Mouse (Mus musculus) layer of hippocampus, adult 18-20 months (tissue): ENCODE data around the gene Igf1r. TPM values are rescaled to one million over a fixed set of nuclear protein-coding genes. Genes with fewer than 3 reads are reported as not detected.

Experiments used
- DNase-seq, 2 experiments: peaks; one replicate each; pipeline ENCODE4 v3.0.0; 2022; ENCODE audit warnings: low spot score in 2 of 2
- total RNA-seq, 2 experiments: library from RNA; stranded (reverse); gene quantifications; 2 replicates each; pipeline ENCODE4 v1.2.3; 2021

The Igf1r gene
- total RNA-seq, 2 experiments from 2014 or later = 41.5 to 43.0 TPM

DNA sequence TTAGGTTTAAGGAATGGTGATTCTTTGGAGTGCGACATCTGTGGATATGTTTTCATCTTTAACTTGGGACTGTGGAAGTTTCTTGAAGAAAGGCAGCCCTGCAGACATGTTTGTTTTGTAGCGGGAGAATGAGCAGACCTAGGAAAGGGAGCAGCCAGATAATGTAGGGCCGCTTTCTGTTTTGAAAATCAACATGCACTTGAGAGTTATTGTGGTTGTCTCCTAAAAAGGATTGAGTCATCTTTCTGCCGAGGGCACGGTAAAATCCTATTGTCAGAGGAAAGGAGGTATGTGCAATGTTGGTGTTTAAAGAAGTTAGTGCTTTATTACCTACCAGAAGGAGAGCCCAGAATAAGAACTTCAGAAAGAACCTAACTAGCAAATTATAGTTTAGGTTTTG lies 2.6 kb downstream of the Igf1r start:
- no peak for DNase-seq

DNA sequence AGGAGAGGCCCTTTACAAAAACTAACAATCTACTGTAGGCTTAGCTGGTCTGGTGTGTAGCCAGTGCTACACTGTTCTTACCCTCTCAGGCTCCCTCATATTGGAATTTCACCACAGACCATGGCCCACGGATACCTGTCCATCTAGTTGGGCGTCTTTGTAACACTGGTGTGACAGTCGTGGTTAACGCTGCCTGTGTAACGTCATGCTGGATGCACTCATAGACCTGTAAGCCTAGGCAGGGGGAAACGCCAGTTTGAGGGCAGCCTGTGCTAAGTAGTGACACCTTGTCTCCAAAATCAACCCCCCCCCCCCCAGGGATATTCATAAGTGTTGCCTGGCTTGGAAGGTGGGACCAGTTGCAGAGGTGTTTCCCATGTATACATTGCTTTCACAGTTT lies 4.7 kb downstream of the Igf1r start:
- no peak for DNase-seq

DNA sequence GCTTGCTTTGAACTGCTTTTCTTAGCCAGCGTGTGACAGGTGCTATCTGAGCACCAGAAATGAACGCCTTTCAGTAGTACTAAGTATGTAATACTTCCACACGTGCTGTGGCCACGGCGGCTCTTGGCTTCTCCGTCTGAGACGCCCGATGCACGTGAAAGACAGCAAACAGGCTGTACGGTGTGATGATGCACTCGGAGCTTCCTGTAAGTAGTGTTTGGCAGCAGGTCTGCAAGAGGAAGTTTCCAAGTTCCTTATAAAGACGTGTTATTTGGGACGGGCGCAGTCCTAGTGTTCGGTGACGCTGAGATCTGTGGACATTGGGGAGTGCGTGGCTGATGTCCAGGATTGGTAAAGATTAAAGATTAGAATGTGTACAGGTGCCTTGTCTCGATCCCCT lies 5.4 kb downstream of the Igf1r start:
- no peak for DNase-seq

DNA sequence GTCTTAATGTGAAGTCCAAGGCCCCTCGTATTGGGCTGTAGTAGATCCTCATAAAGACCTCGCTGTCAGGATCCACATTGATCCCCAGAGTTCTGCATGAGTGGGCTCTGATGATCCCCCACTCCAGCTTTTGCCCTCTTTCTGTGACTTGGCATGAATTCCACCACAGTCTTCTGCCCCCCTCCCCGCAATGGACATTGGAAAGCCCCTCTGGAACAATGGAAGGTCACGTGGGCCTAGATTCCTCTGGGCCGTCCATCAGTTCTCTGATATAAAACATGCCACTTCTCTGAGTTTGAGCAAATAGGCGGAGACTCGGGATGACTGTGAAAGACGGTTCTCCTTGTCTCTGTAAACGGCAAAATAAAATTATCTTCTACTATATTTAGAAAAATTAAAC lies 8.1 kb downstream of the Igf1r start:
- no peak for DNase-seq

DNA sequence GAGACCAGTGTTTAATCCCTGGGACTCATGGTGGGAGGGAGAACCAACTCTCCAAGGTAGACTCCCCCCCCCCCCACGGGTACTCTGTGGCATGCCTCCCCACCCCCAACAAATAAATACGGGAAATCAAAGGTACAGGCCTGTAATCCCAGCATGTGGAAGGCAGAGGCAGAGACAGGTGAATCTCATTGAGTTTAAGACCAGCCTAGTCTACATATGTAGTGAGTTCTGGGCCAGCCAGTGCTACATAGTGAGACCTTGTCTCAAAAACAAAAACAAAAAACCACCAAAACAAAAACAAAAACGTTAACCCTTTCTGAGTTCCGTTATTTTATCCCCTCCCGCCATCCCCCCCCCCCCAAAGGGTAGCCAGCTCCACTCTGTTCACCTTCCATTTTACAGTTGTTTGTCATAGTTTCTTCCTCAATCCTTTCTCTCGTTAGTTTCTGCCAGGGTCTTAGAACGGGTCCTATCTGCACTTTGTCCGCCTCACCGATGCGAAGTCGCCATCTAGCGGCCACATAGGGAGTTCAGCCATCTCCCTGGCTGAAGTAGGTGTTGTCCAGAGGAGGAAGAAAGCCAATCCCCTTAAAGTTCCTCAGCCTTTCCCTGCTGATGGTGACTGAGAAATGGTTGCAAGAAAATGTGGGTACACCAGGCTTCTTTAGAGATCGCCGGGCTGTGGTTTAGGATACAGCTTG lies 9.1 kb downstream of the Igf1r start:
- DNase-seq = peak; percentile 50 to 81

DNA sequence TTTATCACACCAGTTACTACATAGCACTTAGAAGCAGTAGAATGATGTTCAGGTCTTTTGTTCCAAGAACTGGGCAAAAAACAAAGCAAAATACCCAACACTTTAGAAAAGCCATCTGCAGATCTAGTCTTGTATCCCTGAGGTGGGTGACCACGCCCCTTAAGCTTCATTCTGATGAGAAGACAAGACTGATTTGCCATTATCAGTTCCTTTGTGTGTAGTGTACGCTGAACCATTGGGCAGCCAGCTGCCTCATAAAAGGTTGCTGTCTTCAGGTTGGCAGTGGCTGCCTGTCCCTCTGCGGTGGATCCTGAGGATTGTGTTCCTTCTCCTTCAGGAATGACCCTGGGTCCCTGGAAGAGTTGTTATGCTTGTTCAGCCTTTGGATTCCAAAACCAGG lies 11.1 kb downstream of the Igf1r start:
- DNase-seq = no peak

DNA sequence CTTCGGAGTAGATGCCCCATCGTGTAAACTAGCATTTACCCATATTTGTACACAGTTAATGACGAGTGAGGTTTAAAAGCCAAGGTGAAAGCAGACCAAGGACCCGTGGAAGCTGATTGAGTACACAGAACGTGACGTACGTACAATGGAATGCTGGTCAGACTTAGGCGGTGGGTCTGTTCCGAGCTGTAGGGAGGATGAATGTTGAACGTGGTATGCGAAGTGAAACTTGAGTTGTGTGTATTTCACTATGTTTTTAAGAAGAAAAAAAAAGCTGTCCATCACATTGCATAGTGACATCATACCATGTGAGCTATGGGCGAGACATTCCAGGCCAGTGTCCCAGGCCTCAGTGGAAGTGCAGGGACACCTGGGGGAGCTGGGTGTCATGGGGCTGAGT lies 15.8 kb downstream of the Igf1r start:
- DNase-seq = no peak

DNA sequence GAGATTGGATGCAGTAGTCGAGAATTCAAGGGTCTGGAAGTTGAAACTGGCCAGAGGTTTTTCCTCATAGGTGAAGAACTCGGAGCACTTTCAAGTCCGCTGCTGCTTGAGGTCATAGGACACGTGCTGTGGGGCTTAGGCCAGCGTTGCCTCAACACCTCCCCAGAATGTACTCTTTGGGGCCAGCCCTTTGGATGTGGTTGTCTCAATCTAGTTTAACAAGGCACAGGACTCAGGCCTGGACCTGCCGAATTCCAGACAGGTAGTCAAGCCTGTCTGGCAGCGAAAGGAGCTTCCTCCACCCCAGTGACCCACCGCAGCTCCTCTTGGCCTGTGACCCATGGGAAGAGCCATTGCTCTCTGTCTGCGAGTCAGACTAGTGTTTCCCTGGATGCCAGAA lies 16.4 kb downstream of the Igf1r start:
- no peak for DNase-seq

DNA sequence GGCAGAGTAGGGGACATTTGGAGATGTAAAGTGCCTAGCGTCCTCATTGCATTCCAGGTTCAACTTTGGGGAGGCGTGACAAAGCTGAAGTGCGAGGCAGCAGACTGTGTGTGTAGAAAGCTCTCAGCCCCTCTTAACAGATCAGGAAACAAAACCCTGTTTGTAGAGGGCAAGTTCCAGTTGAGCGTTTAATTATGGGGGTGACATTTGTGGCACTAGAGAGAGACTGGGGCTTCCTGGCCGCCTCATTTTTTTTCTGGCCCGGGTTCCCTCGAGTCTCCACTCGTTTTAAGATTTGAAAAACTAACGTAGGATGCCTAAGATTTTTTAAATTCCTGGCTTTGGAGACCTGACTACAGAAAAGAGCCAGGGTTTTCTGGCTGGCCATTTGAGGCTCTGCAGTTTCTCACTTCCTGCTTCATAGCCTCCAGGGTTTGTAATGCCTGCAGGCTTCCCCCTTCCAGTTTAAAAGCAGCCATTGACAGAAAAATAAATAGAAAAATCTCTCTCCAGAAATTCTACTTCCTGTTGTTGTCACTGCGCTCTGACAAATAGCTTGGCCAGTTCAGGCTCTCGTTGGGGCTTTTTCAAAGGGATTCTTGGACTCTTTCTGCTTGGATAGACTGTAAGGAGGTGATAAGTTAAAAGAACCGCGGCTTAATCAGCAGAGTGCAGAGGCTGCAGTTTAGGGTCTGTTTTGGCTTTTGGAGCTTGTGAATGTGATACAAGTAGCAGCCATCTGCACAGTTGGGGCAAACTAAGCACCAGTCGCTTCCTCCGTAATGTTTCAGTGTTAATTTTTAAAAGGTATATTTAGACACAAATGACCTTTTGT lies 20.8 kb downstream of the Igf1r start:
- no peak for DNase-seq

DNA sequence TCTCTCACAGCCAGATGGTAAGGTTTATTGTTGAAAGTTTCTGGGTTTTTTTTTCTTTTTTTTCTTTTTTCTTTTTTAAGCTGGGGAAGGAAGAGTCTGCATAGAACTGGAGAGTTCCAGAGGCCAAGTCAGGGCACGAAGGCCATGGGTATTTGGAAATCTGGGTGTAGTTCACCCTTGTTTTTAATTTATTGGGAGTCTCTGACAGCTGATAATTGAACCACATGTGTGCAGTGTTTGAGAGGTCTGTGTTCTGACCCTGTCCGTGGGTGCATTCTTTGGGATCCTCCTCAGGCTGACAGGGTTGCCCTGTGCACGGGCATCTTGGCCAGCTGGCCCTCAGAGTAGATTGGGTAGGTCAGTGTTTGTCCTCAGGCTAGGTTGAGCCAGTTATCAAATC lies 29.3 kb downstream of the Igf1r start:
- no peak for DNase-seq

DNA sequence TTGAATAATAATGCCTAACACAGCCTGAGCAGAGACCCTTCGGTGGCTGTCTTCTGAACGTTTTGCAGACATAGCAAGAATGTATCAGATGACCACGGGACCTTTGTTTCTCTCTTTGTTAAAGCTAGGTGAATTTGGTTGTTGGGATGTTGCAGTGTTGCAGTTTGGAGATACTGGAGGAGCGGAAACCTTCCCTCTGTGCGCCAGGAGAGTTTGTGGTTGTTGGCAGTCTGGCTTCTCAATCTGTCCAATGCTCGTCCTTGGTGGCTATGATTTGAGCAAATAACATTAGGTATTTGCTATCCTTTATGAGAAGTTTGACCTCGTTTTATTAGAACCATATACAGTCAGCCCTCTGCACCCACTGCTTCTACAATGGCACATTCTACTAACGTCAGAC lies 30.2 kb downstream of the Igf1r start:
- no peak for DNase-seq

DNA sequence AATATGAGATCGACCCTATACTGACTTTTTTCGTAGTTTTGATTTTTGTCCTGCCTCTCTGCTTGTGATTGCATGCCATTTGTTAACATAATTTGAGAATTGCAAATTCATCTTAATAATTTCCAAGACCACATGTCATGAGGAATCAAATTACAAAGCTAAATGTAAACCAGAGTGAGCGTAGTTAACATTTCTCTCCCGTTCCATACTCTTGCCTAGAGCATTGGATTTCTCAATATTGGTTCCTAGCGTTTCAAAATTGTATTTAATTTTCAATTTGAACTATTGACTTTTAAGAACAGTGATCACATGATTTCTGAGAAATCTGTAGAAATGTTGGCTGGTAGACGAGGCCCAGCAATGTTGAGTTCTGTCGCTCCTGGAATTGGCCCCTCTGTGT lies 30.8 kb downstream of the Igf1r start:
- no peak for DNase-seq

DNA sequence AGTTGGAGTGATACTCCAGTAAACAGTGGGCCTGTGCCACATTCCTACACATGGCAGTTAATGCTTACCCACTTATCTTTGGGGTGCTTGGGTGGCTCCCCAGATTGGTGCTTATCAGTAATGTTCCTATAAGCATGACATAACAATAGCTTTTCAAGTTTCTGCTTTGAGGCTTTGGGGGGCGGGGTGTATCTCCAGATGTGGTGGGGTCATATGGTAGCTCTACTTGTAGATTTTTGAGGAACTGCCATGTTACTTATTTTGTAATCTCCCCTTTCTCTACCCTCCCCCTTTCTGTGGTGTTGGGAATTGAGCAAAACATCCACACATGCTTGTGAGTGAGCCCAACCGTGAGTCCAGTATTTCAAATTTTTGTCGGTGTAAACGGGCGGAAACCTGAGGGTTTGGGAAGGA lies 32.4 kb downstream of the Igf1r start:
- no peak for DNase-seq

DNA sequence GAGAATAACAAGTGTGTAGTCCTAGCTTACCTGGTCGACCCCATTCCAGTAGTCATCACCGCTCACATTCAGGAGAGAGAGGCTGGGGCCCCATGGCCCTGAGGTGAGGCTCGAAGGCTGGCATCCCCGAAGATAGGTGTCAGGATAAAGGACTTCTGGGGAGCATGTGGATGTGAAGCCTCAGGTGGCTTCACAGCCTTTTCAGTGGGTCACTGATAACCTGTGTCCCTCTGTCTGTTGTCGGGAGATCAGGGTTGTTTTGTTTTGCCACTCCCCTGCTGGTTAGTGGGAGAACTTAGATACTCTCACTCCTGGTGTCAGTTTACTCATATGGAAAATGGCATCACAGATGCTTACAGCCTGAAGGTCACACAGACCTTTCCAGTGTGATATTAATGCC lies 32.9 kb downstream of the Igf1r start:
- no peak for DNase-seq

DNA sequence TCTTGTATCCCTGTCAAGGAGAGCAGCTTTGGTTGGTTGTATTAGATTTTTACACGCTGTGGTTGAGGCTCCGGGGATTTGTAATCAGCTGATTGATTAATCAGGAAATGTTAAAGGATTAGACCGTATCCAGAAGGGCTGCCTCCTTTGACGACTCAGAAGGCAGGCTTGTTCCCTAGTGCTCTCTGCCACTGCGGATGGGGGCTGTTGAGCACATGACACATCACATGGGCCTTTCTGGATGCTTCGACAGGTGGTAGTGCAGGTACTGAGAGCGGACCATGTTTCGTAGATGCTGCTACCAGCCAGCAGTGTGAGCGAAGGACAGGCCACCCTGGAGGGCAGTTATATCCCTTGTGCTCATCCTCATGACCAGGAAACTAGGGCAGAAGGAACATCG lies 33.6 kb downstream of the Igf1r start:
- no peak for DNase-seq

DNA sequence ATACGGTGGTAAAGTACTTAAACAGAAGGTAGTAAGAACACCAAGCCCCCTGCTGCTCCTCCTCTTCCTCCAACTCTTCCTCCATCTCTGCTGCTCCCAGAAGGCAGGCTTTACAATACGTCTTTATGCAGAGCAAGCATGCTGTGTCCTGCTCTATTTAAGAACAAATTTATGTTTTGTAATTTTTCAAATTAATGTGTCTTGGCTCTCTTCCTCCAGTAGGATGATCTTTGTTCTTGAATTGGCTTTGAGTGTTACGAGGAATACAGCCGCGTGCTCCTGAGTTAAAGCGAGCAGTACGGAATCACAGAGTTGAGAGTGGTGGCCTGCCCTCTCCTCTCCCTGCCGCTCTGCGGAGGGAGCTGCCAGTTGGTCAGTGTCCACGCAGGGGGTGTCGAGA lies 34.2 kb downstream of the Igf1r start:
- DNase-seq = no peak

DNA sequence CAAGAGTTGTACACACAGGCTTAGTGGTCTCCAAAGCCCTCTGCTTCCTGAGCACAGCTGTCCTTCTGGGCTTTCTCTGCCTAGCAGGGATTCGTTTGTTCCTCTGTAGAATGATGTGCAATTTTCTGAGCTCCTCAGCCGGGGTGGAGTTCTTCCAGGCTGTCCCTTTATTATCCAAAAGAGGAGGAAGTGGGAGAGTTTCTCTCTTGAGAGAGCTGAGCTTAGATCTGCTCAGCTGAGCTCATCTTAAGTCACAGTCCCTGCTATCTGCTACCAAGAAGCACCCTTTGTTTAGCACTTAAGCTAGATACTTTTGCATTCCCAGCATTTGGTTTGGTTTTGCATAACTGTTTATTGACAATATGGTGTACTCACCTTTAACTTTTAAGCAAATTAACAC lies 36.7 kb downstream of the Igf1r start:
- DNase-seq = no peak

DNA sequence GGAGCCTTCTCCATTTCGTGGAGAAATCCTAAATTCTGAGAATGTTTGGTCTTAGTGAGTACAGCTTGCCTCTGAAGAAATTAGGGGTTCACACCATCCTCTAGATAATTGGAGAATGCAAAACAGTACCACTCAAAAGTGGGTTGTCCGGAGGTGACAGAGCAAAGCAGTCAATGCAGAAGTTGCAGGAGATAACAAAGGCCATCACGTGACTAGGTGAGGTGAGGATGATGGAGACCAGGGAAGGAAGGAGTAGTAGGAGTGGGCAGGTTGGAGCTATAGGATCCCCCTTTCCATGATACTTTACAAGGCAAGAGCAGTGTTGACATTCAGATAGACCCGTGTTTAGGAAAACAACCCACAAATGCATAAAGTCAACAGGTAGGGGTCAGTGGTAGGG lies 41.0 kb downstream of the Igf1r start:
- no peak for DNase-seq

DNA sequence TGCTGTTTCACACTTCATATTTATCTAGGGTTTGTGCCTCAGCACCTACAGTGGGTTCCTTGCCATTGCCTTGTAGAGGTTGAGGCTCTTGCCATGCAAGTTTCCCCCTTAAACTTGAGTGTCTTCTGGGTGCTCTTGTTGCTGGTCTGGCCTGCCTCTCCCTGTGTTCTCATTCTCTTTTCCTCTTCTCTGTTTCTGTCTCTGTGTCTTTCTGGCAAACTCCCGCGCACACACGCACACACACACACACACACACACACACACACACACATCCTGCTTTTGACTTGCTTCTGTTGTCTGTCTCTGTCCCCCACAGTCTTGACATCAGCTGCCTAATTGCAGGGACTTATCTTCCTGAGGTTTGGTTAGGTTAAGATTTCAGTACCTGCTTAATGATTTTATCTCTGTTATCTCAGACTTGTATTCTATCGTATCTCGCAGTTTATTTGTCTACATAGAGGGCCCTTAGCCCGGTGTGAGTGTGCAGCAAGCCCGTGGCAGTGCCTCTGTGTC lies 41.8 kb downstream of the Igf1r start:
- no peak for DNase-seq

DNA sequence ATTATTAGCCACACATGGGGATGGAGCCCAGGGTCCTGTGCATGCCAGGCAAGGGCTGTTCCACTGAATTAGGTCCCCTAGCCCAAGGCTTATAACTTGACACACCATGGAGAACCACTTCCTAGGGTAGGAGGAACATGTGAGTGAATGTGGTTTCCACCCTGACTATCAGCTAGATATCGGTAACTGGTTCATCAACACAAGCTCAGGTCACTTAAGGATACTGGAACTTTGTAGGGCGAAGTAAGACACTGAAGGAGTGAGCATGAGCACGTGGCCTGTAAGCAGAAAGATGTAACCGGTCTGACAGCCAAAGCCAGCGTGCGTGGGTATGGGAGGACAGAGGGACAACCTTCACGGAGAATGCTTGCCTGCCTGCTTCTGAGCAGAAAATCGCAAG lies 42.6 kb downstream of the Igf1r start:
- no peak for DNase-seq

DNA sequence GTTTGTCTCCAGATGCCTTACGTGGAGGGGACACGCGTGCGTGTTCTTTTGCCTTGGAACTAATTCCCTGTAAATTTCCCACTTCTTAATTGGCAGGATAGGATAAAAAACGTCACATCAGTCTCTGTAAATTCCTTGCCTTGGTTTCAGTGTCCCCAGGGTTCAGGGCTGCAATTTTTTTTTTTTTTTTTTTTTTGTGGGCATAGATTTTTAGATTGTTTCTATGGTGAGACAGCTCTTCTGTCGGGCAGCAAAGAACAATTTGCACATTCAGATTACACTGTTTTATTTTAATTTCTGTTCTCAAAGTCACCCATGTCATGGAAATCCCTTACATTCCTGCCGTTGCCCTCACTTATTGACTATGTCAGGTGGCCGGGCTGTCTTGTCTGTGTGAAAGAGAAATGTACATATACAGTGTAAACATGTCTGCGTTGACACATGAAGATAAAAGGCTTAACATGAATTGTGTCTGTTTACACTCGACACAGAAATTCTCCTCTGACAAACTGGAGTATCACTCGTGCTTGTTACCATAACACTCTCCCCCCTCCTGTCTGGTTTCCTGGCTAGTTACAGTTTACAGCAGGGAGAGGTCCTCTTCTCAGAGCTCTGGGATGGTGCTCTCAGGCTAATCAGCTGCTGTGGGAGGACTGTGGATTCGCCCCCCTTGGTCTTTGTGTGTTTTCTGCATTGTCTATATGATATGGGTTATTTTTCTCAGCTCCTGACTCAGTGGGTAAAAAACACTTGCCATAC lies 43.8 kb downstream of the Igf1r start:
- DNase-seq = no peak

DNA sequence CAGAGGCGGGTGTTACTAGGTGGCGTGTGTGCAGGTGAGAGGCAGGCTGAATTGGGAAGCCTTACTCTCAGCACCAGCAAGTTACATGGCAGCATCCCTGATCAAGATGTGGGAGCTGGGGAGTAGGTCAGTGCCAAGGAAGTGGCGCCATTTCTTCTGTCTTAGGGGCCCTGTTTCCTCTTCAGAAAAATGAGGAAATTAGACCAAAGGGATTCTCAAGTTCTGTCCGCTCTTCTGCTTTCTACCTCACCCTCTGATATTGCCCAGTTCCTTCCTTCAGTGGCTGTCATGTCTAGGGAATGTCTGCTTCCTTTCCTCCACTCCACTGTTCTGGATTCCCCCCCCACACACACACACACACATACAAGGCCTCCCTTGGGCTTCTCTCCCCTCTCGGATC lies 48.6 kb downstream of the Igf1r start:
- DNase-seq = no peak
